19 mouse cellular contexts compared by ENCODE assay signal in the genomic region with DNA sequence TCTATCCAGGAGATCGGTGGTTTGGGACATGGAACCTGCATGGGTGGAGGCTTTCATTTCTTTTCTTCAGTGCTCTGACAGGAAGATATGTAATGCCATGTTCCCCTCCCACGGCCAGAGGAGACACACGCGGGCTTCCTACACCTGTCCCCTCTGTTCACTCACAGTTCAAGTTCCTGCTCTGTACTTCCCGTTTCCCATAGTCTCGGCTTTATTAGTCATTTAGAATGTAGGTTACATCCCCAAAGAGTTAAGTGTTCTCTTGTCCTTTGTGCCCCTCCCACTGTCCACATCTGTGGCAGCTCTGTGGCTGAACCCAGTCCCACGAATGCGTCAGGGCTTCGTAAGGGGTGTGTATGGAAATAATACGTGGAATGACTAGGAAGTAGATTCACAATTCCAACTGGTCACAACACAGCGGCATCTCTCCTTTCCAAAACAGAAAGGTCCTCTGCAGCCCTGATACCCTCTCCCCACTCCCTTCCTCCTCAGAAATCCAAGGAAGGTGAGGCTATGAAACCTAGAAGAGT.
DNase-seq lines count a peak whose midpoint lies in the region; ATAC-seq and TF ChIP-seq lines count a peak whose summit lies in the region.
"Had no signal": no experiment of that assay in that cellular context is flagged by ENCODE, and none has a peak within 500 bp of the region (broad histone marks: within the 10 kb centered on the region; RNA-seq: fewer than 3 reads in every experiment).

No protein-coding gene starts in this region.

- H3K27me3 ChIP-seq in heart, postnatal 0 days (ENCODE audit: control insufficient read depth, insufficient read depth, low read length) = no peaks in the 10 kb centered on the region
- H3K27me3 ChIP-seq: forebrain, embryonic 13.5 days; heart, embryonic 13.5 days; intestine, embryonic 15.5 days; Patski had no signal

- no peak overlapping the region for H3K9ac ChIP-seq in heart, postnatal 0 days (replicated peaks; ENCODE audit: low read depth, low read length)
- H3K9ac ChIP-seq: forebrain, embryonic 13.5 days; forebrain, postnatal 0 days; heart, embryonic 13.5 days; hindbrain, embryonic 14.5 days; intestine, embryonic 15.5 days had no signal

- no peaks in the 10 kb centered on the region for H3K4me1 ChIP-seq in heart, postnatal 0 days (ENCODE audit: control insufficient read depth, insufficient read depth)
- H3K4me1 ChIP-seq in olfactory bulb, adult 2 months (ENCODE audit: control insufficient read depth, insufficient read depth, low read length) = peaks cover 25% of the 10 kb centered on the region
- H3K4me1 ChIP-seq: intestine, embryonic 15.5 days had no signal

- peak overlapping the region; percentile 63 for H3K27ac ChIP-seq in gastrocnemius, adult 2 months
- peak overlapping the region; percentile 46 for H3K27ac ChIP-seq in heart, postnatal 0 days (ENCODE audit: low read depth)
- H3K27ac ChIP-seq in olfactory bulb, adult 2 months (ENCODE audit: insufficient read depth, low read depth, low read length) = peak overlapping the region; percentile 66
- H3K27ac ChIP-seq: embryonic facial prominence, embryonic 10.5 days; forebrain, embryonic 13.5 days; heart, embryonic 13.5 days; hindbrain, embryonic 10.5 days; hindbrain, embryonic 14.5 days; intestine, embryonic 15.5 days had no signal

- 0 out of 2 replicates have a peak, but pooled peaks have one; percentile 20 for ATAC-seq in heart, postnatal 0 days (ENCODE audit: insufficient read depth, low read depth)
- peak; percentile 62 for ATAC-seq in common myeloid progenitor, adult 5-6 weeks (replicated peaks; ENCODE audit: low read depth, poor library complexity, severe bottlenecking)
- ATAC-seq: activated CD4-positive, CD25-positive, alpha-beta regulatory T cell, adult 4 months; forebrain, embryonic 13.5 days; forebrain, postnatal 0 days; intestine, embryonic 15.5 days; Patski had no signal

- no peak for TF ChIP-seq CTCF in gastrocnemius, adult 2 months (IDR thresholded peaks at IDR 0.05)
- TF ChIP-seq CTCF in heart, postnatal 0 days (IDR thresholded peaks at IDR 0.05; ENCODE audit: low read depth) = no peak
- no peak for TF ChIP-seq CTCF in olfactory bulb, adult 2 months (IDR thresholded peaks at IDR 0.05; ENCODE audit: insufficient read depth, low read depth, low read length)

- WGBS in heart, postnatal 0 days = 71% methylated on average over 11 of the region's 11 CpGs
- 67% methylated on average over 11 of the region's 11 CpGs for WGBS in olfactory bulb, adult 2 months

- no peaks in the 10 kb centered on the region for H3K9me3 ChIP-seq in heart, postnatal 0 days (replicated peaks; ENCODE audit: control insufficient read depth, low read length)
- H3K9me3 ChIP-seq: embryonic facial prominence, embryonic 10.5 days; forebrain, embryonic 13.5 days; heart, embryonic 13.5 days; hindbrain, embryonic 10.5 days; intestine, embryonic 15.5 days had no signal

- H3K36me3 ChIP-seq in heart, postnatal 0 days (replicated peaks; ENCODE audit: control insufficient read depth, insufficient read depth, low read length) = no peaks in the 10 kb centered on the region
- H3K36me3 ChIP-seq: embryonic facial prominence, embryonic 10.5 days; heart, embryonic 13.5 days; hindbrain, embryonic 10.5 days; intestine, embryonic 15.5 days had no signal

- intact Hi-C loops in gastrocnemius, adult 2 months (cut with DNase I) = no loop called here
- intact Hi-C loops in heart, postnatal 14 days (cut with DNase I) = no loop called here

- no peak overlapping the region for H3K4me2 ChIP-seq in heart, postnatal 0 days (ENCODE audit: low read depth, low read length)
- H3K4me2 ChIP-seq: forebrain, embryonic 13.5 days; heart, embryonic 13.5 days; hindbrain, embryonic 14.5 days; intestine, embryonic 15.5 days had no signal

- H3K4me3 ChIP-seq in gastrocnemius, adult 2 months = no peak overlapping the region
- H3K4me3 ChIP-seq in heart, postnatal 0 days (ENCODE audit: low read depth, low read length) = no peak overlapping the region
- H3K4me3 ChIP-seq in olfactory bulb, adult 2 months (ENCODE audit: insufficient read depth, low read depth, low read length) = no peak overlapping the region
- H3K4me3 ChIP-seq: embryonic facial prominence, embryonic 10.5 days; forebrain, embryonic 13.5 days; heart, embryonic 13.5 days; hindbrain, embryonic 10.5 days; intestine, embryonic 15.5 days had no signal

- no peak for TF ChIP-seq EP300 in heart, postnatal 0 days (IDR thresholded peaks at IDR 0.05; ENCODE audit: low read depth)

- DNase-seq in gastrocnemius, adult 2 months = no peak
- DNase-seq in gastrocnemius, postnatal 4 days (ENCODE audit: low spot score in 2 of 2) = no peak
- DNase-seq in heart, postnatal 0 days (ENCODE audit: low spot score) = no peak
- DNase-seq in heart, postnatal 14 days = no peak
- no peak for DNase-seq in lung, postnatal 4 days
- DNase-seq: adrenal gland, postnatal 25 days; forebrain, postnatal 0 days; gastrocnemius, postnatal 36 days; kidney, adult 18-20 months had no signal

- no peak for TF ChIP-seq POLR2A in olfactory bulb, adult 2 months (IDR thresholded peaks at IDR 0.05; ENCODE audit: insufficient read depth, low read depth, low read length)
